Mouse (Mus musculus) cerebral cortex, adult 2 months (tissue): ENCODE results near the gene Gm5460.

Source experiments
- WGBS: fragments of 180-500 bp; shearing (Covaris S2); methylation state at CpG from one replicate; pipeline ENCODE4 v1.1.7; 2018; 5-methylcytosine and 5-hydroxymethylcytosine counted together

The Gm5460 gene

GRCm38 (mm10) chr14:34078293-34078692 lies 61.7 kb downstream of the Gm5460 start:
- WGBS, result 78% methylated on average over 4 of the region's 4 CpGs

GRCm38 (mm10) chr14:34080321-34080997 lies 63.9 kb downstream of the Gm5460 start:
- 16% methylated on average over 11 of the region's 11 CpGs for WGBS

DNA sequence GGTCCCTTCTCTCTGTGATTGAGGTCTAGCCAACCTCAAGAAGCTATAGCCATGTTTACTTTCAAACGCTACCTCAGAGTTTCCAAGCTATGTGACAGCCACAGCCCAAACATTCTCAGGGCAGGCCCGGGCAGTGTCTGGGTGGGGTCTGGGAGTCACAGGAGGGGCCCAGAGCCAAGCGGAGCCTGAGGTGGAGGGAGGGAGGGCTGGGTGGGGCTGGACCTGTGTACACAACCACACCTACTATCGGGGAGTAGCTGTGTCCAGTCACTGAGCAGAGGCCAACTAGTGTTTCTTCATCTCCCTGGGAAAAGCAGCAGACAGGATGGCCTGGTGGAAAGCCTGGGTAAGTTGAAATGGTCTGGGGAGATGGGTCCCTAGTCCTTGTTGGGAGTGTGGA lies 69.2 kb downstream of the Gm5460 start, which contains the start of gene Anxa8:
TSS of gene Anxa8 (plus strand) at position 251 of the 400 bp plus-strand sequence.
- 75% methylated on average over 4 of the region's 4 CpGs for WGBS

- WGBS, result 62% methylated on average over 4 of the region's 4 CpGs
These were observed 70.2 kb downstream of the Gm5460 start for GRCm38 (mm10) chr14:34086806-34087205.

DNA sequence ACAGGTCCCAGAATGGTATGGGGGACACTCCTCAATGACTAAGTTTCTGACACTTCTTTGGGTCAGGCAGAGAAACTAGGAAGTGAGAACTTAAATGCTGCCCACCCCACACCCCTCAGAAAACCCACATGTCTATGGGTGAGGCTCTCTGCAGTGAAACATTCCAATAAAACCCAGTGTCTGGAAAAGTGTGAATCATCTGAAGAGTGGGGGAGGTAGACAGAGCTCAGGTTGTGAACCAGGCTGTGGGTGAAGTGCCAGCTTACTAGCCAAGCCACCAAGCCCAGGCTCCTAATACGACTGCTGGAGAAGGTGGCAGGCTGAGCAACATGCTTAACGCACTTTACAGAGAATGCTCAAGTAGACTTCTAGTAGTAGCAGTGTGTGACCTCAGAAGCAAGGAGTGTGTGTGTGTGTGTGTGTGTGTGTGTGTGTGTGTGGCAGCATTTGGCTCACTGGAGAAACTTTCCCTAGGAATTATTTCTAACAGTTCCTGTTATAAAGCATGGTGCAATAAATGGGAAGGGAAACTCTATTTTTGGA lies 71.4 kb downstream of the Gm5460 start:
- WGBS, result 62% methylated on average over 2 of the region's 2 CpGs

GRCm38 (mm10) chr14:34089796-34090195 lies 73.2 kb downstream of the Gm5460 start:
- 77% methylated on average over 8 of the region's 8 CpGs for WGBS

GRCm38 (mm10) chr14:34091475-34091874 lies 74.9 kb downstream of the Gm5460 start:
- WGBS, result 88% methylated on average over 5 of the region's 5 CpGs

- WGBS, result 73% methylated on average over 1 of the region's 1 CpGs
These were observed 76.3 kb downstream of the Gm5460 start for GRCm38 (mm10) chr14:34092856-34093255.

DNA sequence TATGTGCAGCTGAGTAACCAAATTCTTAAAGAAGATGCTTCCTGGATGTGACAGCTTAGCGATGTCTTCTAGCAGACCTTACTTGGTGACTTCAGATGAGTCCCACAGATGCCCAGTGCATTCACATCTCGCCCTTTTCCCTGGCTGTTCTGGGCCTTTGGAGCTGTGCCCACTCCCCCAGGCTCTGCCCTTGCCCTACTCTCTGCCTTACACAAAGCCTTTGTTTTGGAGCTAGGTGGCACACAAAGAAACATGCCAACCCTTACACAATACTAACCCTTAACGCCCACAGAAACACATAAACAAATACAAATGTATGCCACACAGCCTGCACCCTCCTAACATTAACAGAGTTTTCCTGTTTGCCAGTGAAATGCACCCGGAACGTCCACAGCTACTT lies 79.6 kb downstream of the Gm5460 start:
- 69% methylated on average over 5 of the region's 5 CpGs for WGBS
